Comparison of ENCODE assay signal across 8 mouse cellular contexts in the genomic region with DNA sequence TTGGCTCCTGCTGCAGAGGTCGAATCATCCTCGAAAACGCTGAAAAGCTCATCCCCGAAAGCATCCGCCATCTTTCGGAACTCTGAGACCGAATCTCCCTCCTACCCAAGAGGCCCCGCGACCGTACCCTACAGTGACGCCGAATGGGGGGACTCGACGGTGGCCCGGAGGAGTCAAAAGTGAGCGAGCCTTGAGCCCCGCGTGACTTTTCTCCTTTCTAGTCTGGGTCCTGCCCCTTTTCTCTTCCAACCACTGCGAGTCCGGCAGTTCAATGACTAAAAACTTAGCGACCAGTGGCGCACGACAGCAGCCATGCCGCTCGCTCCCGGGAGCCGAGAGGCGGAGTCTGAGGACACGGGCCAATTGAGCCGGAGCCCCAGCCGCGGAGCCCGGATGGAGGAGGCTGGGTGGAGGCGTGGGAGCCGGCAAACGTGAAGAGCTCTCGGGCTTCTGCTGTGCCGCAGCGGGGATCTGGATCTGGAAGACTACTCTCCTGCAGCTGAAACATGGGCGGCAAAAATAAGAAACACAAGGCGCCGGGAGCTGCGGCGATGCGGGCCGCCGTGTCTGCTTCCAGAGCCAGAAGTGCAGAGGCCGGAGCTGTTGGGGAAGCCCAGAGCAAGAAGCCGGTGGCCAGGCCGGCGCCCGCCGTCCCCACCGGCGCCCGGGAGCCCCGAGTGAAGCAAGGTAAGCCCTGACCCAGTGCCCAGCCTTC. TPM values are rescaled to one million over a fixed set of nuclear protein-coding genes. Genes with fewer than 3 reads are reported as not detected.
A peak's percentile ranks its signal among the peaks of the same experiment; 100 is the strongest.
DNase-seq lines count a peak whose midpoint lies in the region; ATAC-seq and TF ChIP-seq lines count a peak whose summit lies in the region.

A gene (minus strand): TSS at position 112 of the 715 bp plus-strand sequence.
A gene (plus strand): TSS at position 168 of the 715 bp plus-strand sequence.

- TF ChIP-seq CTCF in cortical plate, adult 2 months (IDR thresholded peaks at IDR 0.05; ENCODE audit: extremely low read depth, insufficient read depth, low read length), result no peak

- H3K27me3 ChIP-seq in megakaryocyte, embryonic 14.5 days (replicated peaks), result no peaks in the 10 kb centered on the region

- no peak within 1 kb of the TSS for H3K27ac ChIP-seq in cortical plate, adult 2 months (ENCODE audit: insufficient read depth, low read length)

- peaks cover 27% of the 10 kb centered on the region for H3K36me3 ChIP-seq in megakaryocyte, embryonic 14.5 days (replicated peaks; ENCODE audit: low read length)

- peak; percentile 93 for ATAC-seq in activated CD4-positive, CD25-positive, alpha-beta regulatory T cell, adult 4 months

- peaks cover 8% of the 10 kb centered on the region for H3K4me1 ChIP-seq in cortical plate, adult 2 months (ENCODE audit: control insufficient read depth, insufficient read depth, low read length)
- peaks cover 59% of the 10 kb centered on the region for H3K4me1 ChIP-seq in megakaryocyte, embryonic 14.5 days

- peak; percentile 48; the same call in 1 of the 2 replicates for TF ChIP-seq POLR2A in cortical plate, adult 2 months (IDR thresholded peaks at IDR 0.05; ENCODE audit: extremely low read depth, insufficient read depth, low read length)

- DNase-seq in gastrocnemius, adult 8-10 months (ENCODE audit: low spot score in 2 of 2), result peak; percentile 96 to 97
- DNase-seq in hindlimb bud, embryonic 11.5 days (ENCODE audit: extremely low spot score, low read depth, low spot score), result peak; percentile 89
- DNase-seq in left cerebral cortex, adult 8-10 months (ENCODE audit: low spot score in 2 of 2), result peak; percentile 98 to 99
- DNase-seq in right cerebral cortex, postnatal 10 days (ENCODE audit: low spot score in 2 of 2), result peak; percentile 100
- DNase-seq in urinary bladder, postnatal 25 days (ENCODE audit: low spot score), result peak; percentile 99

- no peaks in the 10 kb centered on the region for H3K9me3 ChIP-seq in megakaryocyte, embryonic 14.5 days

- H3K4me3 ChIP-seq in cortical plate, adult 2 months (ENCODE audit: insufficient read depth, low read length), result peak within 1 kb of the TSS; percentile 88
- peak within 1 kb of the TSS; percentile 99 for H3K4me3 ChIP-seq in megakaryocyte, embryonic 14.5 days (replicated peaks)

RNA-seq across cellular contexts. Expression of the first gene that starts in this region (rescaled TPM):
- 10 to 100 TPM; 65.2 to 68.1 TPM for polyA plus RNA-seq in activated CD4-positive, CD25-positive, alpha-beta regulatory T cell, adult 4 months (2017; shearing (Covaris generic))
- 34.7 and 37.9 TPM in 2 replicates for polyA plus RNA-seq in cortical plate, adult 2 months (2012; rRNA removed)
- total RNA-seq in gastrocnemius, adult 8-10 months (2022), result 10 to 100 TPM; 27.2 to 32.1 (median 28.2) TPM
- total RNA-seq in left cerebral cortex, adult 8-10 months (2022), result 10 to 100 TPM; 39.1 to 45.2 (median 43.3) TPM
- 2.0 TPM in 1 of 2 replicates, not detected in the other for polyA plus RNA-seq in megakaryocyte, embryonic 14.5 days (2012; ENCODE audit: insufficient read depth, low replicate concordance)

RNA-seq across cellular contexts. Expression of the second gene that starts in this region (rescaled TPM):
- 10 to 100 TPM in 1 of 2 experiments, 1 to 10 TPM in 1; 9.1 to 13.0 TPM for polyA plus RNA-seq in activated CD4-positive, CD25-positive, alpha-beta regulatory T cell, adult 4 months (2017; shearing (Covaris generic))
- polyA plus RNA-seq in cortical plate, adult 2 months (2012; rRNA removed), result 10.7 and 11.2 TPM in 2 replicates
- total RNA-seq in gastrocnemius, adult 8-10 months (2022), result 10 to 100 TPM; 15.3 to 16.8 (median 16.3) TPM
- 10 to 100 TPM; 18.0 to 23.3 (median 22.7) TPM for total RNA-seq in left cerebral cortex, adult 8-10 months (2022)
- 0.47 and 3.7 TPM in 2 replicates for polyA plus RNA-seq in megakaryocyte, embryonic 14.5 days (2012; ENCODE audit: insufficient read depth, low replicate concordance)

Comparison
In these comparisons a context has a peak if more than half of its experiments do, and no peak if none do; other contexts are left out.
1. RNA of the first gene that starts in this region (polyA plus RNA-seq): 65.2 to 68.1 TPM in activated CD4-positive, CD25-positive, alpha-beta regulatory T cell, adult 4 months and 34.7 to 37.9 TPM in cortical plate, adult 2 months; 2.0 TPM in megakaryocyte, embryonic 14.5 days; every median in the first group is over 10 times any median in the second.
2. Peak in every context shown above with its lines, with median percentiles within 50 percentile points of each other: DNase-seq.